Mouse (Mus musculus) brain, embryonic 18.5 days (tissue): ENCODE results near the gene Frzb.

ENCODE experiments used
- DNase-seq: peaks from one replicate; pipeline ENCODE4 v3.0.0-alpha.2; 2012; ENCODE audit warnings: low read depth, low spot score

Frzb gene

DNA sequence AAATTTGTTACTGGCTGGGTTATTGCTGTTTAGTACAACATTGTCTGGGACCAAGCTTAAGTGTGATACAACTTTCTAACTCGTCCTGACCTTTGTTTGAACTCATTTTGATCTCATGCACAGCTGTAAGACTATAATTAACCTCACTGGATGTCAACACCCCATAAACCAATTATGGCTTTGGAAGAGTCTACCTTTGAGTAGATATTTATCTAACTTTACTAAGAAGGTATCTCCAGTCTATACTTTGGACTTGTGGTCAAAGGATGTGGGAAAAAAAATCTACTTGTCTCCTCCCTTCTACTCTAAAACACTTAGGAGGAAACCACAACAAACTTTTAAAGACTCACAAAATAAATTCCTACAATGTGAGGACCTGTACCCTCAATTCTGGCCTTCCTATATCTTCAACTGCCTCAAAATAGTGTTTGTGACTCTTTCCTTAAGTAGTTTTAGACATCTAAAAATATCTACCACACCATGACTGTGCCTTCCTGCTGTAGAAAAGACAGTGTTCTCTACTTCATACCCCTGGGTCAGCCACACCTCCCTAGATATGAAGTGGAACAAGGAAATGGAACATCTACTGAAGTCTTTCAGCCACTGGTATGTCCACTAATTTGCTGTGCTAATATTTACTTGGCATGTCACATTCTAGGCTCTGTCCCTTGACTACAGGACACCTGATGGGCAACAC lies 16.9 kb downstream of the Frzb start:
- DNase-seq: no peak

DNA sequence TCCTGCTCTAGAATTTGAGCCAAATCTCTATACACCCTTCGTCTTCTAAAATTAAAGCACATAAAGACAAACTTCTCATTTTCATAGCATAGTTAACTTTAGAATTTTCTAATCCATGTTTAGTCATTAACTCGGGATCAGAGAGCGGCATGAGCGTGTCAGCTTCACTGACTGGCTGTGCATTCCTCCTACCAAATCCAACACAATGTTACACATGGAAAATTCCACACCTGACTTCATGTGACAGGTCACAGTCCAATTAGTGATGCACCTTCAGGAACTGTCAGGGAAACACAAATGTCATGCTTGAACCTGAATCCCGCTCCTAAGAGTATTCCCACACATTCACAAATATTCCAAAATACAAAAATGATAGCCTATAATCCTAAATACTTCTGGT lies 24.3 kb downstream of the Frzb start:
- no peak for DNase-seq

DNA sequence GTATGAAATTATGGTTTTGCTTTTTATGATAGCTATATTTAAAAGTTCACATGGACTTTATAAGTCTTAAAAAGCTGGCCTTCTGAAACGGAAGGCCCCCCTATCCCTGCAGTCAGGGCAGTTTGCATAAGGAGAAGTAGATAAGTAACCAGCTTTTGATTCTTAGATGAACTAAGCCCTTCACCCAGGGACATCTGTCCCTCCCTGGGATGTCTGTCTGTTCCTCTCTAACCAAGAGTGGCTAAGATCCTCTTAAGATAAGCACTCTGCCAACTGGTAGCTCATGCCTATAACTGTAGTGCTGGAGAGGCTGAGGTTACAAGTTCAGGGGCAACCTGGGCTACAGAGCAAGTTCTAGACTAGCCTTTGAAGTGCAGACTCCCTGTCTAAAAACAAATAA lies 25.4 kb downstream of the Frzb start:
- DNase-seq: no peak

DNA sequence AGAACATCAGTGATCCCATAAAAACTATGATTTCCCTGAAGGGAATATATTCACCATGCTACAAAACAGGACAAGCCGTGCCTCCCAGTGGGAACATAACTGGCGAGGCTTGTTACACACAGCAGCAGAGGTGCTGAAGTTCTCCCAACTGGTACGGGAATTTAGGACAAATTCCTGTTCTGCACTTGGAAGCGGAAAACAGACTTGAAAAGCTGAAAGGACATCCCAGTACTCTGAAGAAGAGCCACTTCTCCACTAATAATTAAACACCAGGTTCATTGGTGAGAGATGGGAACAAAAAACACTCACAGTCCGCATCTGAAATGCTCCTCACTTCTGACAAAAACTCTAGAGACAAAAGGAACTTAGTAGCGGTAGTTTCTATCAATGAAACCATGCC lies 31.1 kb downstream of the Frzb start:
- no peak for DNase-seq

DNA sequence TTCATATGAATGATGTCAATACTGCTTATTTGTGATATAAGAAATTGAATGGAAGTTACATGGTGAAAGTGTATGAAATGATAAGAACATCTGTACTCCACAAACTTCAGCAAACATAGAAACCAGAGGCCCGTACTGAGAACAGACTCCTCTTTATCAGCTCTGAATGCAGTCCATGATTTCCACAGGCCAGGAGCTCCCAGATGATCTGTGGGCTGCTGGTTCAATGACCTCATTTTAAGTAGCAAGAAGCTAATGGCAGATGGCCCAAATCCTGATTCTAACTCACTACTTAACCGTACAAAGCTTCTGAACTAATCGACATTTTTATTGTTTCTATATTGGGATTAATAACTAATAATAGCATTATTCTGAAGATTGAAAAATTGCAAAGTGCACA lies 33.0 kb downstream of the Frzb start:
- DNase-seq: no peak

DNA sequence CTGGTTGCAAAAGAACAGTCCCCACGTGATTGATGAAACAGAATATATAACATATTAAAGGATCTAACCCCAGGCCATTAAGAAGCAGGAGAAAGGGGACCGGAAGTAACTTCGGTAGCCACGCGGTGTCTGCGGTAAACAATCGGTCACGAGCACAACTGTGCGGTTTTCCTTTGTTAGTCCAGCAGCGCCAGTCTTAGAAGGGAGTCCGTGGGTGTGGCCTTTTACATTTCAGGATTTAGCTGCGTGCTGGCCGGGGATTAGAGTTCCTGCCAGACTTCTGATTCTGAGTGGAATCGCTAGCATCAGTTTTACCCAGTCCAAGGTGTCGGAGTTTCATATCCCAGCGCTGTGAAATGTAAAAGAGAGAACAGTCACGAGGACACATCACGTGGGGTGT lies 34.3 kb downstream of the Frzb start:
- DNase-seq: no peak

DNA sequence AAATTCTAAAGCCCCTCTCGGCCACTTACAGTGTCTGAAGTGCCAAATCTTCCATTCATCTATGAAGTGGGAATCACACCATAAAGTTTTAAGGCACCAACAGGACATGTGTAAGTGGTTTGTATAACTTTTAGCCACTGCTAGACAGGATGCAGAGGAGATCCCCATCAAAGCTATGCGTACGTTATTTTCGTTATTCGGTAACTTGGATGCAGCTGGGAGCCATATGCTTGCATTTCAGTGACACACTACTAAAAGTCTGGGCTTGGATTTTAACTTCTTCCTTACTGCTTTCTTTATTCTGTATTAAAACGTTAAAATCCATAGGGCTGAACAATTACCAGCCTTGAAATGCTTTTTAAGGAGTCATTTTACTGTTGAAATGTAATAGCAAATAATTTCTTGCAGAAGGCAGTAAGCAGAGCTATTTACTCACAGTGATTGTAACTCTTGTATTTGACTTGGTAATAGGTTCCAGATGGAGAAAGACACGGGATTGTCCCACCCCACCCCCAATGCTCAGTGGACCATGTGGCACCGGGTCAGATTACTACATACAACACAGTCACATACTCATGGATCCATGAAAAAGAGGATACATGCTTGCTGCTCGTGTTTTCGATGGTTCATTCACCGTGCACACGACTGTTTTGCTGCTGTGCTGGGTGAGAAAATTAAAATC lies 37.4 kb downstream of the Frzb start:
- DNase-seq: no peak

DNA sequence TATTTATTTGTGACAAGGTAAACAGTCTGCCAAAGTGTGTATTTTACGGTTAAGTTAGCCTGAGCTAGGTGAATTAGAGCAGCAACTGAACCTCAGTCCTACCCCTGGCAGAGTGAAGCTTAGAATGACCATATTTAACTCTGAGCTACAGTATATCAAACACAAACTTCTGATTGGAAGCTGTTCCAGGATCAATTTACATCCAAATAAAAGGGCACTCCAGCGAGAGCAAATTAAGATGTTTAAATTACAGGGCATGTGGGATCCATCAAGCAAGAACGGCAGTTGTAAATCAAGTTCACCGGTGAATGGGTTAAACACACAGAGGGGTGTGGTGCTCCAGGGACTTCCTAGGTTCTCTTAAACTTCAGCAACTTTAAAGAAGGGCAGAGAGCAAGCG lies 42.7 kb downstream of the Frzb start:
- DNase-seq: no peak

DNA sequence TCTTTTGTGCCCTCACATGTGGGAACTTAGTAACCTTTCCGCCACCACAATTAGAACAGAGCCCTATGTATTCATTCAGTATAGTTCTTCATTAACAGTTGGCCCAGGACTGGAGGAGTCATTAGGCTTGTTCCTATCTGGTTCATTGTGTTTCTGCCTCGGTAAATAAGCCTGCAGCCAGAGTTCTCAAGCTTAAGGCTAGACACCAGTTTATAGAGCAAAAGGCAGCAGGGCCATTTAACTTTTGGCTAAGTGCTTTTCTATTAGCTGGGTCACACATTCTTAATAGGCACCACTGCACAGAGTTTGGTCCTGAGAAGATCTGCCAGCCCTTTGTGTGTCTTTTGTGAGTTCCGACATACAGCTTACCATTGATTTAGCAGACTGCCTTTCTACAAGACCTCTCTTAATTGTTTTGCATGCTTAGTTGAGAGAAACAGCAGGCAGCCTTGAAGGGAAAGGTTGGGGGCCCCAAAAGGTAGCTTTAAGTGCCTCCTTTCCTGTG lies 48.8 kb downstream of the Frzb start:
- no peak for DNase-seq

DNA sequence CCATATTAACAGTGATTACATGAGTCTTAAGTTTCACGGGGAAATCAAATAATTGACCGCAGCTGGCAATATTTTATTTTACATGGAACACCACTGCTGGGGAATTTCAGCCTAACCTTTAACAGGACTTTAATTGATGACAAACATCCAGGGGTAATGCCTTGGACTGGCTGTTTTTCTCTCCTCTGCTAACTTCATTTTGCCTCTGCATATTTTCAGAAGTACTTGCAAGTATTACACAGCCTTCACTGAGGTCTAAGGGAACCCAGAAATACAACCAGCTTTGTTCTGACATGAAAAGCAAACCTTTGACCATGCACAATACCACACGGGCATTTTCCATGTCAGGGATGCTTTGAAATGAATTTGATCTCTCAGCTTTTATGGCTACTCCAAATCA lies 50.6 kb downstream of the Frzb start:
- DNase-seq: no peak

DNA sequence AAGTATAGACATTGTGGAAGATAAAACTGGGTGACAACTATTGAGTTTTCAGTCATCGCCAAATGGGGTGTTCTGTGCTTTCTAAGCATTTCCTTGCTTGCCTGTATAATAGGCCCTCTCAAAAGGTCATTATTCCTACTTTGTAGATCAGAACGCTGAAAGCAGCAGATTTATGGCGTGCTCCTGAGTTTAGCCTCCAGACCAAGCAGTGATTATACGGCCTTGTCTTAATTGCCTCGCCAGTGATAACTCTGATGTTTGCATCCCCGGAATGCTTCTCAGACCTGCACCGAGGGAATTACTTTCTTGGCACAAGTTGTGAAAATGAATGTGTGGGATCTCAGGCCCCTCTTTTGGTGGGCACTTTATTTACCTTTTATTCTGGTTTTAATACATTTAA lies 51.4 kb downstream of the Frzb start:
- no peak for DNase-seq

DNA sequence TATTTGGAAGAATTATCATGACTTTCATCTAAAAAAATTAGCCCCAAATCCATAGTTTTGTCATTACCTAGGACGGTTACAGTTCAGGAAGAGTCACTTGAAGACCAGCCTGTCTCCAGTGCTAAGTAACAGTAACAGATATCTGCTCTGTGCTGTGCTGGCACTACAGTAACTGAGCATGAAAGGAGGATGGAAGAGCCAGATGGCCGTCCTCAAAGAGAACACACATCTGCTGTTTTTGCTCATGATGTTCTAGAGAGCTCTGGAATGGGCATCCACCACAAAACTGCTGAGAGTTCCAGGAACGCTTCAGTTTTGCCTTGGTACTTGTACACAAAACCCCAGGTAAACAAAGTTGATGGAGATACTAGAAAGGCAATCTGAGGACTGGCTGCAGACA lies 59.1 kb downstream of the Frzb start:
- no peak for DNase-seq

DNA sequence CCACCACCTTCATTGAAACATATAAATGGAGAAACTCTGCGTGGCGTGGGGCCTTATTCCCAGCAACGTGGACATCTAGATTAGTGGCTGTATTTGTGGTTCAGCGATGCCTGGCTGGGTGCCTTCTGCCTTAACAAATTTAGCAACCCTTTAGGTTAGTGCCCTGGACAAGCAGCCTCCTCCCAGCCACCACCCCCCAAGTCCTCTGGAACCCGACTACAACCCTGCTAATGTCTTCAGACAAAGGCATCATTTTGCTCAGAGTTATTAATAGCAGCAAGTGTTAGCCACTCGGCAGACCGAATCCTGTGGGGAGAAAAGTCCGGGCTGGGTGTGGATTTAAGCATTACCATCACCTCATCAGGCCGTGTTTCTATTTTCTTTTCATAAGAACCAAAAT lies 59.8 kb downstream of the Frzb start:
- DNase-seq: no peak

DNA sequence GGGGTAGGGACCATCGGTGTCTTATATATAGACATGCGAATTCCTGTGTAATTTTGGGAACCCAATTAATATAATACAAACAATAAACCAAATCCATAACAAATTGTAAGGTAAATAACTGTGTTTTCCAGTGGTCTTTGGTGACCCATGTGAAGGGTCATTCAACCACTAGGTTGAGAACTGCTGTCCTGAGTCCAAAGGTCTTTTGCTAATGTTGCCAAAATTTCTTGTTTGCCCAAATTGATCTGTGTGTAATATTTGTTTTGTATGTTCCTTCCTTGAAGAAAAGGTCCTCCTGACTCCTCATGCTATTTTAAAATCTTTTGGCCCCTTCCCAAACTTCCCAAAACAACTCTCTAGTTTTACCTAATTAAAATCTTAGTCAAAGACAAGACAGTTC lies 61.2 kb downstream of the Frzb start:
- no peak for DNase-seq

DNA sequence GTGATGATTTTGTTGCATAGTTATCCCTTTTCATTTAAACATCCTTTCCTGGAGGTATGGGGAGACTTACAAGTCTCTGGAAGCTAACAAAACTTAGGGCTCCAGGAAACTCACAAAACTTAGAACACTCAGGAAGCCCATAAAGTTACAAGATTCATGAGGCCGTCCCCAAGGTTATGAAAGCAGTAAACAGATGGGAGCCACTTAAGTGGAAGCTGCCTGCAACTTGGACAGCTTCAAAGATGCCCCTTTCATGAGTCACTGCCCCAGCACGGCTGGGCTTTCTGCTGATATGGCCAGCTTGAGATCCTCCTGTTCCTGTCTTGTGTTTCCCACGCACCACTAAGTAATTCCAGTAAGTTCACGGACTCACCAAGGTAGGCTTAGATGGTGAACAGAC lies 63.0 kb downstream of the Frzb start:
- DNase-seq: no peak

DNA sequence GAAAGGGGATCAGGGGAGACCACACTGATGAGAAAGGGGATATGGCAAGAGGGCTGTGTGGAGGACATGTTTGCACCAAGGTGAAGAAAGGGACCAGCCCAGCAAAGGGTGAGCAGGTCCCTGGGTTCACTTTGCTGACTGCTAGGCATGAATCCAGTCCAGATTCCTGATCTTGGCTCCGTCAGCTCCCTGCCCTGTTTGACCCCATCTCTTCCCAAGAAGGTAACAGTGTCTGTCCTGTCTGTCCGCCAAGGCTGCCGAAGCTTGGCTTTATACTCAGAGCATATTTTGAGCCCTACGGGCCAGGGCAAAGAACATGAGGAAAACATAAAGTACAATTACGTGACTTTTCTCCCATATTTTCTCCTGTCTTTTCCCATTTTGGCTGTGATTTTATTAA lies 67.6 kb downstream of the Frzb start:
- no peak for DNase-seq

DNA sequence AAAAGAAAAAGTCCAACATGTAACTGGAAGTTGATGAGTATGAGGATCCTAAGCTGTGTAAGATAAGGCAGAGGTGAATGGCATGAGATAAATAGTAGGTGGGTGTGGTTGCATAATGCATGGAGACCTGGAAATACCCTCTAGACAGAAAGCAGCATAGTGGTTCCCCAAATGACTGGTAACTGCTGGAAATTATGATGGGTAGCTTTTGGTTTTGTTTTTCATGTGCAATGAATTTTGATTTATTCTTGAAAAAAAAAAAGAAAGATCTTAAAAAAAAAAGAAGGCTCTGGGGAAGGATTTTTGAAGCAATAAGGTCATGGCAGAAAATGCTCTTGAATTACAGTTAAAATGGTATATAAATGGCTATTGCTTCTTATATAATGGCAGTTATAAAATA lies 72.5 kb downstream of the Frzb start:
- no peak for DNase-seq

DNA sequence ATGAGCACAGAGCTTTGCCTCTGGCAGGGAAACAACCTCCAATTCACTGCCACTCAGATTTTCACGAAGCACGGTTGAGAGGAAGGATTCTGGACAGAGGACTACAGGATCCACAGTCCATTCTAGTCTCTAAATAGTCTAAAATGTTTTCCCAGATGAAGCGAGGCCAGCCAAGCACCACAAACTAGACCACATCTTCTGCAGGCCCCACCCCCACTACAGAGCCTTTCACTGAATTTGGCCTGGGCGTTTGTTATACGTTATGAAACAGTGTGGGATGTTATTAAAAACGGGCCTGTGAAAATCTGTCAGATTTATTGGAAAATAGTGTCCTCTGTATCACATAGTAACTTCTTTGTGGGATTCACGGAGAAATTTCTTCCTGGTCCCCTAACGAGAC lies 76.0 kb downstream of the Frzb start:
- no peak for DNase-seq
